Mouse (Mus musculus) brown adipose tissue, adult 24 weeks (tissue): Measurements from ENCODE around the gene Gm15293. TPM values are rescaled to one million over a fixed set of nuclear protein-coding genes. Genes with fewer than 3 reads are reported as not detected.
"Not testable (repeated sequence)": the region's sequence is repeated elsewhere in the genome, so short reads cannot be mapped to it uniquely, and the experiment has no call there.

Experiments
- H3K27ac ChIP-seq: fragments of 200-500 bp; replicated peaks from 2 replicates; pipeline ENCODE4 v1.5.1; 2012; ENCODE audit warnings: low read depth, mild to moderate bottlenecking, low read length
- H3K4me1 ChIP-seq: fragments of 200-500 bp; 2 replicates; pipeline ENCODE4 v1.6.1; 2012; ENCODE audit warnings: low read length, mixed read lengths; ENCODE audit not compliant: control insufficient read depth, insufficient read depth, insufficient read length
- H3K4me3 ChIP-seq: fragments of 200-500 bp; 2 replicates; pipeline ENCODE4 v1.5.1; 2012; ENCODE audit warnings: low read depth, mild to moderate bottlenecking, low read length, moderate library complexity; ENCODE audit not compliant: insufficient read depth
- polyA plus RNA-seq: library from polyadenylated mRNA; stranded (reverse); fragments of >200 nt; gene quantifications from 2 replicates; pipeline ENCODE4 v1.2.4, GENCODE M21; 2012; ENCODE audit not compliant: missing spikeins, insufficient read depth, insufficient read length

Gm15293 gene
- not detected in 2 replicates for polyA plus RNA-seq

DNA sequence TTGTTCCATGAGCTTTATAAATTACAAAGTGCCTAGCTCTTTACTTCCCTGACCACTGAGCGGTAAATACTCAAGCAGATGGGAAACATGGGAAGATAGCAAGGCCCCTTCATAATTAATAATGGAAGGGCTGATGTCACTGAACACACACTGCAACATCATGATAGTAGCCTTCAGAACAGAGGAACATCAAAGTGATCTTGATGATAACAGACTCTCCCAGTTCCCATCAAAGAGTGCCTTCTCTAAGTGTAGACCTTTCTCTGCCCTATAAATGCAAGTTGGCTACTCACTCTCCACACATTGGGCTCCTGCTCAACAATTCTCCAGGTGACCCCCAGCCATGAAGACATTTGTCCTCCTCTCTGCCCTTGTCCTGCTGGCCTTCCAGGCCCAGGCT, at the start of gene Gm15293:
Gene Gm15293 (plus strand): TSS at position 301 of the 400 bp plus-strand sequence.
- H3K4me3 ChIP-seq, H3K27ac ChIP-seq, H3K4me1 ChIP-seq: not testable (repeated sequence)

- H3K27ac ChIP-seq, H3K4me1 ChIP-seq, H3K4me3 ChIP-seq: not testable (repeated sequence)
Measured at GRCm38 (mm10) chr8:21161977-21162376, 39.4 kb upstream of the Gm15293 start, which contains the start of gene Defa22. Gene Defa22, plus strand, starts transcription at chr8:21162277.

DNA sequence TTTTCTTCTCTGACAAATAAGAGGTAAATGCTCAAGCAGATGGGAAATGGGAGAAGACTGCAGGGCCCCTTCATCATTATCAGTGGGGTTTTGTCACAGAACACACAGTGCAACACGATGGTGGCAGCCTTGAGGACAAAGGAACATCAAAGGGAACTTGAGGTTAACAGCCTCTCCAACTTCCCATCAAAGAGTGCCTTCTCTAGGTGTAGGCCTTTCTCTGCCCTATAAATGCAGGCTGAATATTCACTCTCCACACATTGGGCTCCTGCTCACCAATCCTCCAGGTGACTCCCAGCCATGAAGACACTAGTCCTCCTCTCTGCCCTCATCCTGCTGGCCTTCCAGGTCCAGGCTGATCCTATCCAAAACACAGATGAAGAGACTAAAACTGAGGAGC, 10.0 kb upstream of the Gm15293 start, which contains the start of gene Defa31:
Gene Defa31 (plus strand): TSS at position 301 of the 400 bp plus-strand sequence.
- H3K4me3 ChIP-seq, H3K27ac ChIP-seq, H3K4me1 ChIP-seq: not testable (repeated sequence)

Other genes starting within 250 kb of the Gm15293 start
- gene Defa21, start 176.0 kb upstream of the Gm15293 start, polyA plus RNA-seq, result not detected in 2 replicates
- not detected in 2 replicates for gene Defa23, start 146.5 kb upstream of the Gm15293 start, polyA plus RNA-seq
- gene Defa35, start 136.5 kb upstream of the Gm15293 start, polyA plus RNA-seq, result not detected in 2 replicates
- not detected in 2 replicates for gene Defa25, start 117.1 kb upstream of the Gm15293 start, polyA plus RNA-seq
- not detected in 2 replicates for gene Gm14851, start 105.5 kb upstream of the Gm15293 start, polyA plus RNA-seq
- not detected in 2 replicates for gene Defa30, start 66.9 kb upstream of the Gm15293 start, polyA plus RNA-seq
- not detected in 2 replicates for gene Defa22, start 39.3 kb upstream of the Gm15293 start, polyA plus RNA-seq
- not detected in 2 replicates for gene Defa31, start 9.9 kb upstream of the Gm15293 start, polyA plus RNA-seq
- not detected in 2 replicates for gene Gm15292, start 48.2 kb downstream of the Gm15293 start, polyA plus RNA-seq
- gene Defa27, start 114.0 kb downstream of the Gm15293 start, polyA plus RNA-seq, result not detected in 2 replicates
- gene Defa29, start 125.5 kb downstream of the Gm15293 start, polyA plus RNA-seq, result not detected in 2 replicates
- not detected in 2 replicates for gene Defa2, start 177.0 kb downstream of the Gm15293 start, polyA plus RNA-seq
- gene Defa33, start 190.2 kb downstream of the Gm15293 start, polyA plus RNA-seq, result not detected in 2 replicates
- gene Defa36, start 225.8 kb downstream of the Gm15293 start, polyA plus RNA-seq, result not detected in 2 replicates